ENCODE assay signal across 8 mouse cellular contexts in the genomic region with DNA sequence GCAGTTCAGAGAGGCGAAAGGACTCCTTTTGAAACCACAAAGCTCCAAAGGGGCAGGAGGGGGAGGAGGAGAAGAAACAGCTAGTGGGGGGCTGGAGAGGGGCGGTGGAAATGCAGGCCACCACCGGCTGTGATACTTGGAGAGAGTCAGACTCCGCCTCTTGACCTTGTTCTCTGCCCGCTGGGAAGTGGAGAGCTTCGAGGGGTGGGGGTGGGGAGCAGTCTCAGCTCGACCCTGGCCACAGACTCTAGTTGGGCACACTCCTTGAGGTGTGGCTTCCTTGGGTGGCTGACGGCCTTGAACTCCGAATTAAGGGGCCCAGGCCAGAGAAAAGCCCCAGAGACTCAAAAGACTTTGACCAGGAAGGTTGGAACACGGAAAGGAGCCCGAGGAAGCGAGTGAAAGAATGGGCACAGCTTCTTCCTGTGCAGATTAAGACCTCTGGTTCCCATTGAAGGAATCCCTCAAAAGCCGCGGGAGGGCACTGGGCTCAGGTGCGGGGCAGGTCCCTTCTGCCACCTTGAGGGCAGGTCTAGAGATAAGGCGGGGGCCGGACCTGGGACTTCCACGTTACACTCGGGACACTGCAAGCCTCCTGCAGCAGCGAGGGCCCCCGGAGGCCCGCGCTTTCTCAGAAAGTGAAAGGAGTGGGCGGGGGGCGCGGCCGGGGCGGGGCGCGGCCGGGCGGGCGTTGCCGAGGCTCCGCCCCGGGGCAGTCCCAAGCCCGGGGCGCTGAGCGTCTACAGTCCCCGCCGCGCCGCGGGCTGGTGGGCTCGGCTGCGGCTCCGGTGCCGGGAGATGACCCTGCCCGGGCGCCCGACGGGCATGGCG. TPM values are rescaled to one million over a fixed set of nuclear protein-coding genes. Genes with fewer than 3 reads are reported as not detected.
DNase-seq lines count a peak whose midpoint lies in the region; TF ChIP-seq lines count a peak whose summit lies in the region.

A gene (plus strand): TSS at position 757 of the 831 bp plus-strand sequence.

- TF ChIP-seq CTCF in CH12.LX (conservative IDR thresholded peaks at IDR 0.05 in 1 of 2, IDR thresholded peaks at IDR 0.05 in 1 of 2; ENCODE audit: low read depth in 2 of 2, low read length in 2 of 2), result no peak

- H3K9ac ChIP-seq in CH12.LX (ENCODE audit: insufficient read depth, low read depth), result peak within 1 kb of the TSS; percentile 49

- under 1% methylated on average over 49 of the region's 53 CpGs for WGBS in forebrain, embryonic 10.5 days
- WGBS in hindbrain, embryonic 10.5 days, result under 1% methylated on average over 53 of the region's 53 CpGs

- TF ChIP-seq EP300 in CH12.LX (IDR thresholded peaks at IDR 0.05; ENCODE audit: low read length), result no peak

- in situ Hi-C loops in CH12.LX (cut with MboI; ENCODE audit: low pct_ligation_motif_present, low pct_unique_long_range_greater_than_20kb, low sequenced_read_pairs), result no loop called here

- peak; percentile 75; the same call in 1 of the 2 replicates for TF ChIP-seq POLR2A in CH12.LX (IDR thresholded peaks at IDR 0.05; ENCODE audit: low read depth, low read length)

- no peak within 1 kb of the TSS for H3K27ac ChIP-seq in CH12.LX (ENCODE audit: insufficient read depth, low read depth)
- peak within 1 kb of the TSS; percentile 90 for H3K27ac ChIP-seq in forebrain, embryonic 10.5 days
- H3K27ac ChIP-seq in hindbrain, embryonic 10.5 days, result peak within 1 kb of the TSS; percentile 91

- H3K4me3 ChIP-seq in CH12.LX (replicated peaks in 1 of 3; ENCODE audit: low read depth in 2 of 3, low read length in 2 of 3, poor library complexity in 1 of 3), result peak within 1 kb of the TSS; percentile 46 to 63 (median 58)
- H3K4me3 ChIP-seq in forebrain, embryonic 10.5 days, result peak within 1 kb of the TSS; percentile 68
- H3K4me3 ChIP-seq in hindbrain, embryonic 10.5 days, result peak within 1 kb of the TSS; percentile 66

- H3K4me1 ChIP-seq in CH12.LX (ENCODE audit: control insufficient read depth in 1 of 2, insufficient read depth in 2 of 2), result peaks cover 6 to 27% of the 10 kb centered on the region in 2 experiments
- peaks cover 56% of the 10 kb centered on the region for H3K4me1 ChIP-seq in forebrain, embryonic 10.5 days
- peaks cover 54% of the 10 kb centered on the region for H3K4me1 ChIP-seq in hindbrain, embryonic 10.5 days (replicated peaks)

- no peak for TF ChIP-seq RAD21 in CH12.LX (IDR thresholded peaks at IDR 0.05; ENCODE audit: low read depth, low read length)

- dilution Hi-C loops in CH12.LX (cut with MboI; ENCODE audit: extremely low pct_ligation_motif_present, extremely low pct_unique_long_range_greater_than_20kb, low sequenced_read_pairs), result no loop called here

- DNase-seq in CH12.LX (ENCODE audit: extremely low read depth), result peak; percentile 66
- DNase-seq in adrenal gland, adult (ENCODE audit: inconsistent age in 2 of 2, low spot score in 1 of 2), result peak; percentile 60 to 91
- peak; percentile 80 for DNase-seq in forebrain, embryonic 10.5 days (ENCODE audit: extremely low spot score, low spot score)
- DNase-seq in hindbrain, embryonic 10.5 days (ENCODE audit: low spot score), result peak; percentile 83
- DNase-seq in layer of hippocampus, postnatal 14 days (ENCODE audit: low spot score in 2 of 2), result peak; percentile 35
- peak; percentile 37 for DNase-seq in lung, postnatal 25 days (ENCODE audit: low spot score)
- DNase-seq in retina, postnatal 1 day, result peak; percentile 94
- peak; percentile 35 to 37 for DNase-seq in urinary bladder, postnatal 36 days (ENCODE audit: low spot score in 2 of 2)

- H3K36me3 ChIP-seq in CH12.LX (replicated peaks in 1 of 2; ENCODE audit: control insufficient read depth in 1 of 2, insufficient read depth in 1 of 2, low read length in 1 of 2), result no peaks in the 10 kb centered on the region
- no peaks in the 10 kb centered on the region for H3K36me3 ChIP-seq in forebrain, embryonic 10.5 days (replicated peaks)
- no peaks in the 10 kb centered on the region for H3K36me3 ChIP-seq in hindbrain, embryonic 10.5 days

- H3K9me3 ChIP-seq in CH12.LX (replicated peaks; ENCODE audit: low read length), result no peaks in the 10 kb centered on the region
- no peaks in the 10 kb centered on the region for H3K9me3 ChIP-seq in forebrain, embryonic 10.5 days
- no peaks in the 10 kb centered on the region for H3K9me3 ChIP-seq in hindbrain, embryonic 10.5 days

- H3K27me3 ChIP-seq in CH12.LX (replicated peaks), result peaks cover 14% of the 10 kb centered on the region
- H3K27me3 ChIP-seq in forebrain, embryonic 10.5 days (ENCODE audit: poor library complexity, severe bottlenecking), result peaks cover 92% of the 10 kb centered on the region
- H3K27me3 ChIP-seq in hindbrain, embryonic 10.5 days (ENCODE audit: insufficient read depth, poor library complexity, severe bottlenecking), result peaks cover 83% of the 10 kb centered on the region

- peak within 1 kb of the TSS; percentile 41 for H3K4me2 ChIP-seq in CH12.LX (ENCODE audit: insufficient read depth, low read depth, poor library complexity, severe bottlenecking)

- H3K79me2 ChIP-seq in CH12.LX (replicated peaks; ENCODE audit: control insufficient read depth, extremely low read depth, insufficient read depth, poor library complexity, severe bottlenecking), result no peaks in the 10 kb centered on the region

TF ChIP-seq in CH12.LX, 34 proteins besides CTCF, POLR2A, EP300 and RAD21:
- TF ChIP-seq USF1 (IDR thresholded peaks at IDR 0.05; ENCODE audit: low read depth, low read length) (no peak), HCFC1 (IDR thresholded peaks at IDR 0.05; ENCODE audit: low read depth, low read length) (0 out of 2 replicates have a peak, but pooled peaks have one; percentile 10), MAX (IDR thresholded peaks at IDR 0.05; ENCODE audit: low read length) (0 out of 2 replicates have a peak, but pooled peaks have one; percentile 19), MXI1 (IDR thresholded peaks at IDR 0.05; ENCODE audit: low read depth, low read length) (peak; percentile 68; the same call in 1 of the 2 replicates), MAZ (IDR thresholded peaks at IDR 0.05; ENCODE audit: low read depth, low read length) (peak; percentile 86), POLR2AphosphoS2 (IDR thresholded peaks at IDR 0.05; ENCODE audit: low read depth, low read length) (peak; percentile 37; the same call in 1 of the 2 replicates), ZMIZ1 (IDR thresholded peaks at IDR 0.05; ENCODE audit: low read depth, low read length) (peak; percentile 43; the same call in 1 of the 2 replicates), UBTF (IDR thresholded peaks at IDR 0.05; ENCODE audit: low read depth, low read length) (no peak), SIN3A (IDR thresholded peaks at IDR 0.05; ENCODE audit: low read length) (peak; percentile 75), TCF12 (IDR thresholded peaks at IDR 0.05; ENCODE audit: low read depth, low read length) (peak; percentile 32; the same call in 1 of the 2 replicates), MEF2A (IDR thresholded peaks at IDR 0.05; ENCODE audit: borderline replicate concordance, low read depth, low read length) (no peak), IRF4 (IDR thresholded peaks at IDR 0.05; ENCODE audit: low read depth, low read length) (peak; percentile 54; the same call in 1 of the 2 replicates), CHD2 (IDR thresholded peaks at IDR 0.05; ENCODE audit: low read length) (peak; percentile 72), TBP (conservative IDR thresholded peaks at IDR 0.05; ENCODE audit: low read depth, low read length) (no peak), NELFE (IDR thresholded peaks at IDR 0.05; ENCODE audit: low read depth, low read length) (peak; percentile 72)

RNA-seq across cellular contexts. Expression of the gene that starts here (rescaled TPM):
- 0.25 and 0.34 TPM in 2 replicates for total RNA-seq in CH12.LX (2012; rRNA removed)
- total RNA-seq in CH12.LX (2014; rRNA removed), result 0.28 and 0.39 TPM in 2 replicates
- 0.40 and 0.54 TPM in 2 replicates for polyA plus RNA-seq in CH12.LX (2012; ENCODE audit: insufficient read length, low read depth)
- 1.2 and 1.8 TPM in 2 replicates for polyA plus RNA-seq in forebrain, embryonic 10.5 days (2016; fragmentation: Nextera tagmentation; extraction: Ambion mirVana)
- polyA plus RNA-seq in hindbrain, embryonic 10.5 days (2016; fragmentation: Nextera tagmentation; extraction: Ambion mirVana), result 1.0 and 1.2 TPM in 2 replicates
- total RNA-seq in layer of hippocampus, postnatal 14 days (2021), result 100 to 1,000 TPM; 186 to 204 TPM

Comparison
In these comparisons a context has a peak if more than half of its experiments do, and no peak if none do; other contexts are left out.
1. RNA of the gene that starts here (total RNA-seq): 186 to 204 TPM in layer of hippocampus, postnatal 14 days; 0.25 to 0.39 TPM in CH12.LX; every median in the first group is over 100 times any median in the second.
2. Peak in DNase-seq, H3K4me3 ChIP-seq, H3K9ac ChIP-seq and H3K4me2 ChIP-seq in CH12.LX; RNA of the gene not detected or under 1 TPM.
3. DNase-seq: peak in every context shown above with its lines; median percentile 94 in retina, postnatal 1 day; 83 in hindbrain, embryonic 10.5 days; 80 in forebrain, embryonic 10.5 days; 76 in adrenal gland, adult; 66 in CH12.LX; 37 in lung, postnatal 25 days; 36 in urinary bladder, postnatal 36 days; 35 in layer of hippocampus, postnatal 14 days.
4. Peak in every context shown above with its lines, with median percentiles within 50 percentile points of each other: H3K4me3 ChIP-seq.